Mouse (Mus musculus) ES-Bruce4 (cell line): Measurements from ENCODE around the gene Cd70. TPM values are rescaled to one million over a fixed set of nuclear protein-coding genes. Genes with fewer than 3 reads are reported as not detected.
A peak's percentile ranks its signal among the peaks of the same experiment; 100 is the strongest.

ENCODE experiments used
- H3K27ac ChIP-seq: 2 replicates; pipeline ENCODE4 v1.5.1; 2012; ENCODE audit warnings: low read length, inconsistent platforms; ENCODE audit not compliant: insufficient read depth
- H3K27me3 ChIP-seq: 2 replicates; pipeline ENCODE4 v1.6.1; 2012; ENCODE audit warnings: mild to moderate bottlenecking, low read length, inconsistent platforms; ENCODE audit not compliant: control insufficient read depth, poor library complexity, insufficient read depth, severe bottlenecking
- H3K36me3 ChIP-seq: 2 replicates; pipeline ENCODE4 v1.6.1; 2012; ENCODE audit warnings: inconsistent platforms, mild to moderate bottlenecking, low read length, moderate library complexity; ENCODE audit not compliant: control insufficient read depth, poor library complexity, insufficient read depth, severe bottlenecking
- H3K4me1 ChIP-seq: one replicate; pipeline ENCODE4 v1.8.1; 2011; ENCODE audit warnings: low read length; ENCODE audit not compliant: control insufficient read depth, insufficient read depth
- H3K4me3 ChIP-seq: 2 replicates; pipeline ENCODE4 v1.5.1; 2011; ENCODE audit warnings: low read depth, mild to moderate bottlenecking, low read length
- H3K9ac ChIP-seq: 2 replicates; pipeline ENCODE4 v1.6.1; 2012; ENCODE audit warnings: low read depth, mild to moderate bottlenecking, inconsistent platforms; ENCODE audit not compliant: poor library complexity, severe bottlenecking
- H3K9me3 ChIP-seq: replicated peaks from 2 replicates; pipeline ENCODE4 v1.6.1; 2012; ENCODE audit warnings: mild to moderate bottlenecking, low read length, inconsistent platforms; ENCODE audit not compliant: control insufficient read depth, poor library complexity, insufficient read depth, severe bottlenecking
- CTCF ChIP-seq: IDR thresholded peaks from one replicate; pipeline ENCODE4 v1.8.1; 2011; ENCODE audit warnings: low read depth, low read length
- EP300 ChIP-seq: IDR thresholded peaks from 2 replicates; pipeline ENCODE4 v1.6.1; 2011; ENCODE audit warnings: low read depth, low read length; ENCODE audit not compliant: insufficient read depth
- POLR2A ChIP-seq: IDR thresholded peaks from one replicate; pipeline ENCODE4 v1.8.1; 2011; ENCODE audit warnings: low read length; ENCODE audit not compliant: insufficient read depth
- polyA plus RNA-seq: library from polyadenylated mRNA; stranded (reverse); fragments of >200 nt; gene quantifications from 2 replicates; pipeline ENCODE4 v1.2.4, GENCODE M21; 2011; ENCODE audit warnings: low read depth; ENCODE audit not compliant: missing spikeins, insufficient read depth, insufficient read length

Gene Cd70
- polyA plus RNA-seq, 1 experiment: not detected

DNA sequence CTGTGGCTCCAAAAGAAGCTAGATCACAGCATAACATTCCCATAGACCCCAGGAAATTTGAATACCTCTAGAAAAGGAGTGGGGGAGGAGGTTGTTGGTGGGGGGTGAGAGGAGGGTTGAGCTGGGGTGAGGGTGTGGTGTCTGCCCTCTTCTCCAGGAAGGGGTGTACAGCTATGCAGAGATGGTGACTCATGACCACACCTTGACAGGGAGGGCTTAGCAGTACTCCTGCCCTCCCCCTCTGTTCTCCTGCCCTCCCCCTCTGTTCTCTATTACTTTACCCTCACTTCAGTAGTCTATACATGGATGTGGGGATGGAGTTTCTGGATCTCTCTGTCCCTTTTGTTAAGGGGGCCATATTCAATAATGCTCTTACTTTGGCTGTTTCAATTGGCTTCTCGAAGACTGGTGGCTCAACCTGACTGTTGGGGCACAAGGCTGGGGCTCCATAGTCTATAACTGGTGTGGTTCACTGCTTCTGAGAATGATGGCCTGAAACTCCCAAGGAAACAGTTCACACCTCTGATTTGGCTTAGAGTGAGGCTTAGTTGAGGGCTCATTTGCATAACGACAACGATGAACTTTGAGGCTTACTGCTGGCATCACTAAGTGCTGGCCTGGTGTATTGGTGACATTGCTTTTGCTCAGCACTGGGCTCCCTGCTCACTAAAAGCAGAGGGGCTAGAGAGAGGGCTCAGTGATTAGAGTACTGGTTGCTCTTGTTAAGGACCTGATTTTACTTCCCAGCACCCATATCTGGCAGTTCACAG is 23.5 kb downstream of the Cd70 start:
- no peaks in the 10 kb centered on the region for H3K36me3 ChIP-seq

DNA sequence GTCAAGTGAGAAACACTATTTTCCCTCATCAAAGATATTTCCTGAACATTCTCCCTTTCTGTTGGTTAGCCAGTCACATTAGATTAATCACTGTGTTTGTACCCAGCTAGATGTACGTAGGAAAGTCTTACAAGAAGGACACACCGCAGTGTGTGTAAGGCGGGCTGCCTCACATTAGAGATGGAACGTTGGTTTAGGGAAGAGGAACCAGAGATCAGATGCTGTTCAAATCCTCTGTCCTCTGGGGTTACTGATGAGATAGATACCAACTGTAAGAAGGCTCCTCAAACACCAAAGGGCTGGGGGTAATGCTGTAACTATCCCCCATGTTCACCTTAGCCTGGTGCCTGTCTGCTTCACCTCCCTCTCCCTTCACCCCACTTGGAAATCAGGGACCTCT is 24.8 kb downstream of the Cd70 start:
- H3K4me1 ChIP-seq: peaks cover 1% of the 10 kb centered on the region
- H3K36me3 ChIP-seq: no peaks in the 10 kb centered on the region
- H3K27me3 ChIP-seq: no peaks in the 10 kb centered on the region
- H3K9me3 ChIP-seq: 0 out of 2 replicates have a peak, but pooled peaks cover 6% of the 10 kb centered on the region
- H3K27ac ChIP-seq: no peak overlapping the region
- H3K9ac ChIP-seq: no peak overlapping the region
- no peak for TF ChIP-seq CTCF
- TF ChIP-seq POLR2A: no peak
- no peak for TF ChIP-seq EP300
- no peak overlapping the region for H3K4me3 ChIP-seq

More for the DNA sequence above, 23.5 kb downstream of the Cd70 start:
- H3K4me3 ChIP-seq: no peak overlapping the region
- no peaks in the 10 kb centered on the region for H3K27me3 ChIP-seq
- H3K9me3 ChIP-seq: 0 out of 2 replicates have a peak, but pooled peaks cover 6% of the 10 kb centered on the region
- TF ChIP-seq CTCF: no peak
- H3K9ac ChIP-seq: no peak overlapping the region
- H3K27ac ChIP-seq: no peak overlapping the region
- peaks cover 1% of the 10 kb centered on the region for H3K4me1 ChIP-seq

DNA sequence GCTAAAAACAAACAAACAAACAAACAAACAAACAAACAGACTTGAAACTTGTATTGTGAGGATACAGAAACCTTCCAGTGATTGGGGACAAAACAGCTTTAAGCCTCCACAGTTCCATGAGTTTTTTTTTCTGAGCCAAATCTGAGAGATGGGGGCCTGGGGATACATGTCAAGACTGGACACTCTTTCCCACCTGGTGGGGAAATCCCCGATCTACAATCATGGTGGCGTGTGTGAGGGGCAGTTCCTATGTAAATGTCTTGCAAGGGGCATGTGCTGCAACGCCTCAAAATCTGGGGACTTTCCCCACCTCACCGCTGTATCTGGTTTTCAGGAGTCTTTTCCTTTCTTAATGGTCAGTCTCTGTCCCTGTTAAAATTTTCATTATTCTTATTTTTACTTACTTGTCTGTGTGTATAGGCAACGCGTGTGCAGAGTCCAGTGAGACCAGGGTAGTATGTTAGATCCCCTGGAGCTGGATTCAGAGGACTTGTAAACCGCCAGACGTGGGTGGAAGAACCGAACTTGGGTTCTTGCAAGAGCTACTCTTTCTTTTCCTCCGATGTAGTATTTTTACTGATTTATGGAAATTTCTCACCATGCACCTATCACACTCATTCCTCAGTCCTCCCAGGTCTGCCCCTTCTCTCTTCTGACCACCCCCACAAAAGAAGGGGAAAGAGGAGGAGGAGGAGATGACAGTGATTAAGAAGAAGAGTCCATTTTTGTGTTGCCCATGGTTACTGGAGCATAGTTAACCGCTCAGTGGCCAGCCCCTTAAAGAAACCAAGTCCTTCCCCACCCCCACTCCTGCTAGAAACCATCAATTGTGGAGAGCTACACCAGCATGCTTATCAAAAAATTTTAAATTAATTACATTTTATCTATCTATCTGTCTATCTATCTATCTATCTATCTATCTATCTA is 26.1 kb downstream of the Cd70 start:
- Histone ChIP-seq H3K9me3 (0 out of 2 replicates have a peak, but pooled peaks cover 6% of the 10 kb centered on the region), H3K4me3 (no peak overlapping the region), H3K4me1 (peaks cover 1% of the 10 kb centered on the region), H3K9ac (no peak overlapping the region), H3K27ac (no peak overlapping the region), H3K36me3 (no peaks in the 10 kb centered on the region), H3K27me3 (no peaks in the 10 kb centered on the region)
- TF ChIP-seq CTCF: no peak
- TF ChIP-seq EP300: no peak
- TF ChIP-seq POLR2A: no peak

DNA sequence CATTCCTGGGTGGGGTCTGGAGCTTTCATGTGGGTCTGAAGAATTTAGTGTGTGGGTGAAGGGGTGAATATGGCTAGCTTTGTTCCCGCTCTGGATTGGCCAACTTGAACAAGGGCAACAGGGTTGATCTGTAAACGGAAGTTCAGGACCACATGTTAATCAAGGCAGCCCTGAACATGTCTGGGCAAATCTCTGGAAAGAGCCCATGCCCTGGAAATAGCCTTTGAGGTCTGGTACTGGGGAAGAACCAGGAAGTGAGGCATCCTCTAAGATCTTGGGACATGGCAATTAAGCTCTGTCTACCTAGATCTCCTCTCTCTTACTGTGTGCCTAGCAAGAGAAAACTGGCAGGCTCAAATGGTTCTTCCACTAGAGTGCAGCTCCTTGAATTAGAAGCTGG is 27.7 kb downstream of the Cd70 start:
- H3K36me3 ChIP-seq: no peaks in the 10 kb centered on the region
- TF ChIP-seq EP300 (0 out of 2 replicates have a peak, but pooled peaks have one; percentile 7), POLR2A (no peak)
- H3K9me3 ChIP-seq: 0 out of 2 replicates have a peak, but pooled peaks cover 6% of the 10 kb centered on the region
- no peaks in the 10 kb centered on the region for H3K27me3 ChIP-seq
- peak overlapping the region; percentile 47 for H3K27ac ChIP-seq
- H3K9ac ChIP-seq: no peak overlapping the region
- H3K4me3 ChIP-seq: no peak overlapping the region
- H3K4me1 ChIP-seq: peaks cover 1% of the 10 kb centered on the region

DNA sequence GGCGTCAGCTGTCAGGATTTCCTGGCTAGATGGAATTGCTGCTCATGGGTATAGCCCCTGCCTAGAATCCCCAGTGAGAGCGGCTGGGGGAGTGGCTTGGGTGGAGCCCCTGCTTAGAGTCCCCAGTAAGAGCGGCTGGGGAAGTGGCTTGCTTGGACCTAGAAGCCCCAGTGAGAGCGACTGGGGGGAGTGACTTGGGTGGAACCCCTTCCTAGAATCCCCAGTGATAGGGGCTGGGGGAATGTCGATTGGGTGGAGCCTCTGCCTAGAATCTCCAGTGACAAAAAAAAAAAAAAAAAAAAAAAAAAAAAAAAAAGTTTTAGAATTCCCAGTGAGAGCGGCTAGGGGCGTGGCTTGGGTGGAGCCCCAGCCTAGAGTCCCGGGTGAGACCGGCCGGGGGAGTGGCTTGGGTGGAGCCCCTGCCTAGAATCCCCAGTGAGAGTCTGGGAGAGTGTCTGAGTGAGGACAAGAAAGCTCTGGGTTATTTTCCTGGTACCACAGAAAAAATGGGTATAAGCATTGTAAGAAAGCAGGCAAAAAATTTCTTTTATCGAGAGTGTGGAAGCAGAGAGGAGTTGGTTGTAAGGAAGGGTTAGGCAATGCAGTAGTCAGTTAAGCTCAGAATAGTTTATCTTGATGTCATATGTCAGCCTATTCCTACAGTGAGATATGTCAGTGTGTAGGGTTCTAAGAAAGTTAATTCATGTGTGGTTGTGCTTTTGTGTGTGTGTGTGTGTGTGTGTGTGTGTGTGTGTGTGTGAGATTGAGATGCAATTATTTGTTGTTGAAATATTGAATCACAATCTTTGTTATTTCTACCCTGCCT is 30.8 kb downstream of the Cd70 start:
- Histone ChIP-seq H3K9ac (no peak overlapping the region), H3K4me1 (no peaks in the 10 kb centered on the region), H3K36me3 (no peaks in the 10 kb centered on the region), H3K27me3 (no peaks in the 10 kb centered on the region), H3K27ac (no peak overlapping the region), H3K4me3 (no peak overlapping the region), H3K9me3 (0 out of 2 replicates have a peak, but pooled peaks cover 6% of the 10 kb centered on the region)
- no peak for TF ChIP-seq EP300
- TF ChIP-seq POLR2A: no peak
